Comparison of ENCODE assay signal across 11 mouse cellular contexts in the genomic region with DNA sequence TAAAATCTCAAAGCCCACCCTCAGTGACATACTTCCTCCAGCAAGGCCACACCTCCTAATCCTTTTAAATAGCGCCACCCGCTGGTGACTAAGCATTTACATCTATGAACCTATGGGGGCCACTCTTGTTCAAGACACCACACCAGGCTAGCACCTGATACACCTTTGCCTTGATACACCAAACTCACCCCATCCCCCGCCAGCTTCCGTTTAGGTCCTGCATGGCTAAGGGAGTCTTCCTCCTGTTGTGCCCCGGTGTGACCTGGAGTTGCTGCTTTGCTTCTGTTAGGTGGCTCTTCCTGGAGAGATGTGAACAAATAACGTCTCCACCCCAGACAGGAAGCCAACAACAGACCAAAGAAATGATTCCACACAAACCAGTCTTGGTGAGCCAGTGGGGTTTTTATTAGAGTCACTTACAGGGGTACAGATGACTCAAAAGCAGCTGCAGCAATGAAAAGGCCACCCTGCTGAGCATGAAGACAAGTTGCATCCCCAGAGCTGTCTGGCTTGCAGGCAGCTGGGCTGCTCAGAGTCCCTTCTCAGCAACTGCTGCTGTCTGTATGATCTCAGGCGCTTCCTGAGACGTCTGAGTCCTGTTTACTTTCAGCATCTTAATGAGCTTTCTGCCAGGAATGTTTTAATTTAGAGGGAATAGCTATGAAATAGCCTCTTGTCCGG. TPM values are rescaled to one million over a fixed set of nuclear protein-coding genes. Genes with fewer than 3 reads are reported as not detected.
A peak's percentile ranks its signal among the peaks of the same experiment; 100 is the strongest.
DNase-seq lines count a peak whose midpoint lies in the region; ATAC-seq and TF ChIP-seq lines count a peak whose summit lies in the region.
"Had no signal": no experiment of that assay in that cellular context is flagged by ENCODE, and none has a peak within 500 bp of the region (broad histone marks: within the 10 kb centered on the region; RNA-seq: fewer than 3 reads in every experiment).

No protein-coding gene starts in this region.

- DNase-seq in heart, postnatal 10 days: peak; percentile 16 to 29
- no peak for DNase-seq in heart, postnatal 4 days
- DNase-seq in right cerebral cortex, postnatal 10 days (ENCODE audit: low spot score in 2 of 2): peak; percentile 49 to 50
- DNase-seq in right cerebral cortex, adult 2 months (ENCODE audit: low spot score in 2 of 2): no peak
- no peak for DNase-seq in stomach, postnatal 0 days (ENCODE audit: low spot score)

- no peak for ATAC-seq in intestine, postnatal 0 days
- no peak for ATAC-seq in stomach, postnatal 0 days (ENCODE audit: low FRiP score, low TSS enrichment)
- ATAC-seq in monocyte, adult 5-6 weeks (replicated peaks; ENCODE audit: insufficient number of reproducible peaks, low FRiP score, low TSS enrichment, poor library complexity, severe bottlenecking): no peak
- ATAC-seq in cerebellum, adult (ENCODE audit: insufficient number of reproducible peaks, low FRiP score, low TSS enrichment): no peak

- no peaks in the 10 kb centered on the region for H3K27me3 ChIP-seq in intestine, postnatal 0 days (replicated peaks; ENCODE audit: control insufficient read depth, insufficient read depth, low read length)
- no peaks in the 10 kb centered on the region for H3K27me3 ChIP-seq in stomach, postnatal 0 days (ENCODE audit: control insufficient read depth, insufficient read depth, low read length)
- H3K27me3 ChIP-seq: liver, embryonic 15.5 days had no signal

- intact Hi-C loops in heart, postnatal 10 days (cut with DNase I): no loop called here

- 59% methylated on average over 9 of the region's 9 CpGs for WGBS in intestine, postnatal 0 days
- WGBS in stomach, postnatal 0 days: 59% methylated on average over 9 of the region's 9 CpGs

- no peak overlapping the region for H3K4me2 ChIP-seq in intestine, postnatal 0 days (replicated peaks; ENCODE audit: low read depth)
- H3K4me2 ChIP-seq in stomach, postnatal 0 days (replicated peaks; ENCODE audit: low read depth): no peak overlapping the region
- H3K4me2 ChIP-seq: heart, embryonic 11.5 days; liver, embryonic 15.5 days had no signal

- no peaks in the 10 kb centered on the region for H3K36me3 ChIP-seq in intestine, postnatal 0 days (ENCODE audit: control insufficient read depth, insufficient read depth)
- no peaks in the 10 kb centered on the region for H3K36me3 ChIP-seq in stomach, postnatal 0 days (ENCODE audit: control insufficient read depth, insufficient read depth, low read length)
- H3K36me3 ChIP-seq: G1E; liver, embryonic 15.5 days had no signal

- TF ChIP-seq EP300 in stomach, postnatal 0 days (optimal IDR thresholded peaks at IDR 0.05): no peak

- H3K4me1 ChIP-seq in intestine, postnatal 0 days (replicated peaks; ENCODE audit: control insufficient read depth, insufficient read depth, low read length): no peaks in the 10 kb centered on the region
- no peaks in the 10 kb centered on the region for H3K4me1 ChIP-seq in stomach, postnatal 0 days (replicated peaks; ENCODE audit: control insufficient read depth, insufficient read depth)
- H3K4me1 ChIP-seq: liver, embryonic 15.5 days had no signal

- TF ChIP-seq CTCF in intestine, postnatal 0 days (IDR thresholded peaks at IDR 0.05; ENCODE audit: low read depth): peak; percentile 23; the same call in 1 of the 2 replicates
- TF ChIP-seq CTCF in stomach, postnatal 0 days (IDR thresholded peaks at IDR 0.05; ENCODE audit: low read depth): no peak; the same call in 1 of the 2 replicates

- no peak overlapping the region for H3K9ac ChIP-seq in intestine, postnatal 0 days (ENCODE audit: low read depth, low read length)
- no peak overlapping the region for H3K9ac ChIP-seq in stomach, postnatal 0 days (ENCODE audit: low read length)
- H3K9ac ChIP-seq: liver, embryonic 15.5 days had no signal

- no peak overlapping the region for H3K4me3 ChIP-seq in intestine, postnatal 0 days (ENCODE audit: low read depth, low read length)
- no peak overlapping the region for H3K4me3 ChIP-seq in stomach, postnatal 0 days (ENCODE audit: low read depth, low read length)
- H3K4me3 ChIP-seq: liver, embryonic 15.5 days had no signal

- H3K27ac ChIP-seq in intestine, postnatal 0 days (ENCODE audit: low read depth, low read length): no peak overlapping the region
- peak overlapping the region; percentile 49 for H3K27ac ChIP-seq in stomach, postnatal 0 days (replicated peaks)
- H3K27ac ChIP-seq: liver, embryonic 15.5 days had no signal

- no peaks in the 10 kb centered on the region for H3K9me3 ChIP-seq in intestine, postnatal 0 days (ENCODE audit: control insufficient read depth)
- no peaks in the 10 kb centered on the region for H3K9me3 ChIP-seq in stomach, postnatal 0 days (ENCODE audit: control insufficient read depth, low read length)
- H3K9me3 ChIP-seq: G1E; liver, embryonic 15.5 days had no signal

RNA-seq across cellular contexts. Expression of a gene that starts 26.0 kb away (rescaled TPM):
- not detected for total RNA-seq in heart, postnatal 10 days (2021)
- total RNA-seq in heart, postnatal 4 days (2021): not detected
- not detected in 2 replicates for polyA plus RNA-seq in intestine, postnatal 0 days (2015; fragmentation: Nextera tagmentation; extraction: Ambion mirVana)
- not detected in 2 replicates for polyA plus RNA-seq in stomach, postnatal 0 days (2015; fragmentation: Nextera tagmentation; extraction: Ambion mirVana)
- total RNA-seq in monocyte, adult 5-6 weeks (2017): not detected in 3 replicates
- polyA plus RNA-seq: G1E; heart, embryonic 11.5 days; liver, embryonic 15.5 days had no signal

Comparison
In these comparisons a context has a peak if more than half of its experiments do, and no peak if none do; other contexts are left out.
1. DNase-seq: peak in heart, postnatal 10 days (2 of 2) and right cerebral cortex, postnatal 10 days (2 of 2); none in heart, postnatal 4 days (single experiment), right cerebral cortex, adult 2 months (0 of 2) and stomach, postnatal 0 days (single experiment).